Mouse (Mus musculus) MEL (cell line): ENCODE data around the gene Pomgnt1. TPM values are rescaled to one million over a fixed set of nuclear protein-coding genes. Genes with fewer than 3 reads are reported as not detected.

Source experiments
- DNase-seq: peaks from one replicate; pipeline ENCODE4 v3.0.0; 2011; ENCODE audit warnings: low read depth, low spot score
- H3K27ac ChIP-seq: 2 replicates; pipeline ENCODE4 v1.5.1; 2012; ENCODE audit warnings: low read depth, mild to moderate bottlenecking, control low read depth, low read length, moderate library complexity; ENCODE audit not compliant: control insufficient read depth
- H3K27me3 ChIP-seq, 2 experiments: fragments of 150-350 bp in 1 of 2; sonication (generic) in 1 of 2; 2 replicates each; pipeline ENCODE4 v1.6.1; 2012; ENCODE audit warnings: low read length in 2 of 2, mild to moderate bottlenecking in 2 of 2, improper control_type of control experiment in 1 of 2, moderate library complexity in 1 of 2; ENCODE audit not compliant: insufficient read depth in 2 of 2, control insufficient read depth in 1 of 2
- H3K36me3 ChIP-seq, 2 experiments: 2 replicates each; pipeline ENCODE4 v1.6.1; 2012 to 2014; ENCODE audit warnings: low read length in 2 of 2, improper control_type of control experiment in 1 of 2, inconsistent platforms in 1 of 2, mild to moderate bottlenecking in 1 of 2; ENCODE audit not compliant: insufficient read depth in 2 of 2, control insufficient read depth in 1 of 2
- H3K4me1 ChIP-seq, 2 experiments: fragments of 150-350 bp in 1 of 2; sonication (generic) in 1 of 2; 2 replicates each; pipeline ENCODE4 v1.6.1; 2012; ENCODE audit warnings: low read length in 2 of 2, improper control_type of control experiment in 1 of 2, mild to moderate bottlenecking in 1 of 2; ENCODE audit not compliant: insufficient read depth in 2 of 2, control insufficient read depth in 1 of 2
- H3K4me3 ChIP-seq, 2 experiments: fragments of 150-350 bp in 1 of 2; sonication (generic) in 1 of 2; 2 replicates each; pipeline ENCODE4 v1.5.1; 2012; ENCODE audit warnings: low read depth in 2 of 2, low read length in 2 of 2, mild to moderate bottlenecking in 2 of 2, moderate library complexity in 2 of 2, control low read depth in 1 of 2, improper control_type of control experiment in 1 of 2; ENCODE audit not compliant: control insufficient read depth in 1 of 2, insufficient read depth in 1 of 2
- H3K79me2 ChIP-seq: 2 replicates; pipeline ENCODE4 v1.6.1; 2012; ENCODE audit warnings: mild to moderate bottlenecking, low read length, moderate library complexity; ENCODE audit not compliant: control insufficient read depth, poor library complexity, insufficient read depth
- H3K9ac ChIP-seq: 2 replicates; pipeline ENCODE4 v1.6.1; 2012; ENCODE audit warnings: low read depth, mild to moderate bottlenecking, control low read depth, low read length, moderate library complexity; ENCODE audit not compliant: control insufficient read depth, poor library complexity, severe bottlenecking
- H3K9me3 ChIP-seq: fragments of 150-350 bp; sonication (generic); replicated peaks from 2 replicates; pipeline ENCODE4 v1.6.1; 2012; ENCODE audit warnings: mild to moderate bottlenecking, low read length, improper control_type of control experiment, moderate library complexity; ENCODE audit not compliant: insufficient read depth
- BHLHE40 ChIP-seq: IDR thresholded peaks from 2 replicates; pipeline ENCODE4 v1.6.1; 2012; ENCODE audit warnings: low read depth, mild to moderate bottlenecking, inconsistent platforms, low read length, improper control_type of control experiment, borderline replicate concordance
- EP300 ChIP-seq, 2 experiments: IDR thresholded peaks; 2 replicates each; pipeline ENCODE4 v1.6.1; 2011; ENCODE audit warnings: improper control_type of control experiment in 2 of 2, low read length in 2 of 2, low read depth in 1 of 2, mild to moderate bottlenecking in 1 of 2
- ETS1 ChIP-seq: IDR thresholded peaks from 2 replicates; pipeline ENCODE4 v1.6.1; 2012; ENCODE audit warnings: low read depth, mild to moderate bottlenecking, inconsistent platforms, low read length, improper control_type of control experiment, moderate library complexity
- MAFK ChIP-seq: IDR thresholded peaks from 2 replicates; pipeline ENCODE4 v1.6.1; 2011; ENCODE audit warnings: low read depth, mild to moderate bottlenecking, low read length, improper control_type of control experiment, borderline replicate concordance
- MYB ChIP-seq: IDR thresholded peaks from 2 replicates; pipeline ENCODE4 v1.6.1; 2011; ENCODE audit warnings: mild to moderate bottlenecking, low read depth, low read length, improper control_type of control experiment
- MYC ChIP-seq: IDR thresholded peaks from 2 replicates; pipeline ENCODE4 v1.6.1; 2011; ENCODE audit warnings: low read depth, mild to moderate bottlenecking, low read length, improper control_type of control experiment, moderate library complexity
- NRF1 ChIP-seq: IDR thresholded peaks from 2 replicates; pipeline ENCODE4 v1.6.1; 2014; ENCODE audit warnings: low read depth, mild to moderate bottlenecking, inconsistent platforms, low read length, improper control_type of control experiment, moderate library complexity; ENCODE audit not compliant: poor library complexity, insufficient read depth, severe bottlenecking
- POLR2A ChIP-seq, 2 experiments: IDR thresholded peaks; 2 replicates each; pipeline ENCODE4 v1.6.1; 2011 to 2012; ENCODE audit warnings: low read length in 2 of 2, mild to moderate bottlenecking in 2 of 2, control low read depth in 1 of 2, improper control_type of control experiment in 1 of 2, low read depth in 1 of 2, moderate library complexity in 1 of 2; ENCODE audit not compliant: control insufficient read depth in 1 of 2, insufficient read depth in 1 of 2, poor library complexity in 1 of 2
- POLR2AphosphoS2 ChIP-seq: IDR thresholded peaks from 2 replicates; pipeline ENCODE4 v1.6.1; 2011; ENCODE audit warnings: low read length, improper control_type of control experiment
- POLR2AphosphoS5 ChIP-seq: IDR thresholded peaks from 2 replicates; pipeline ENCODE4 v1.6.1; 2012; ENCODE audit warnings: low read depth, borderline replicate concordance, mild to moderate bottlenecking, inconsistent platforms, low read length, moderate library complexity, mixed read lengths
- RCOR1 ChIP-seq: IDR thresholded peaks from 2 replicates; pipeline ENCODE4 v1.6.1; 2012; ENCODE audit warnings: low read depth, mild to moderate bottlenecking, inconsistent platforms, low read length, improper control_type of control experiment
- TAL1 ChIP-seq: IDR thresholded peaks from 2 replicates; pipeline ENCODE4 v1.6.1; 2012; ENCODE audit warnings: mild to moderate bottlenecking, inconsistent platforms, low read length, moderate library complexity, mixed read lengths
- TCF12 ChIP-seq: IDR thresholded peaks from 2 replicates; pipeline ENCODE4 v1.6.1; 2014; ENCODE audit warnings: low read depth, mild to moderate bottlenecking, inconsistent platforms, low read length, improper control_type of control experiment, moderate library complexity
- ZKSCAN1 ChIP-seq: IDR thresholded peaks from 2 replicates; pipeline ENCODE4 v1.6.1; 2012; ENCODE audit warnings: low read depth, mild to moderate bottlenecking, inconsistent platforms, low read length, improper control_type of control experiment, moderate library complexity
- polyA plus RNA-seq, 2 experiments: library from polyadenylated mRNA; stranded (reverse) in 1 of 2; unstranded in 1 of 2; fragments of >175 nt in 1 of 2; fragments of >200 nt in 1 of 2; gene quantifications; 2 replicates each; pipeline versions ENCODE4 v1.2.1 to v1.2.4; 2012; ENCODE audit warnings: low replicate concordance in 2 of 2, low read depth in 1 of 2; ENCODE audit not compliant: insufficient read length in 2 of 2, insufficient read depth in 1 of 2, missing spikeins in 1 of 2
- total RNA-seq: library from RNA; depleted of rRNA; stranded (reverse); fragments of 300-350 nt; gene quantifications from 2 replicates; pipeline ENCODE4 v1.2.3, GENCODE M21; 2012

Gene Pomgnt1
- total and polyA plus RNA-seq, 3 experiments = 33.6 to 35.3 TPM; not detected in 1

DNA sequence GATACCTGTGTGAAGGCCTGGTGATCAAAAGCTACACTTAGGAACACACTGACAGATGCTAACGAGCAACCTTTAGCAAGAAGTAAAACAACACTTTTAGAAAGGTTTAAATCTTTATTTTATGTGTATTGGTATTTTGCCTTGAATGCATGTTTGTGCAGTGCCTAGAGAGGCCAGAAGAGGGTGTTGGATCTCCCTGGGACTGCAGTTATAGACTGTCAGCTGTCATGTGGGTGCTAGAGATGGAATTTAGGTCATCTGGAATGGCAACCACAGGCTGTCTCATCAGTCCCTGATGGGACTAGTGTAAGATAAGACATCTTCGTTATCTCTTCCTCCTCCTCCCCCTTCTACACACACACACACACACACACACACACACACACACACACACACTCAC, 74.8 kb downstream of the Pomgnt1 start (continued):
- no peak for TF ChIP-seq POLR2AphosphoS2

DNA sequence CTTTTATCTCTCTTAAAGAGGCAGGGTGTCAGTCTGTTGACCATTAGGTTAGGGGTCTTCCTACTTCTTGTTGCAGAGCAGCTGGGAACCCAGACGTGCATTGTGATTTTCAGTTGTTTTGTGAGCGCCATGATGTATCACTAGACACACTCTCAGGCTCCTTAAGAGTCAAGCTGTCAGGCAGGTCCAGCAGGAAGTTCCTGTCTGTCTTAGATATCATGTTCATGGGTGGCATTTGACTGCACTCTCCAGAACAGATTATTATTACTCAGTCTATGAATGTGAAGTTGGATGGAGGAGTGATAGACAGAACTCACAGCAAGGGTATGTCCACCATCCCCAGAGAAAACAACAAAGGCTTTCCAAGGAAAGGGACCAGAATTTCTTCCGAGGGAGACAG, 80.8 kb downstream of the Pomgnt1 start:
- H3K79me2 ChIP-seq = no peaks in the 10 kb centered on the region
- no peak overlapping the region for H3K4me3 ChIP-seq
- H3K36me3 ChIP-seq = no peaks in the 10 kb centered on the region
- H3K27ac ChIP-seq = no peak overlapping the region
- no peak overlapping the region for H3K9ac ChIP-seq
- no peaks in the 10 kb centered on the region; a peak in 1 of 4 replicates for H3K4me1 ChIP-seq
- H3K27me3 ChIP-seq = no peaks in the 10 kb centered on the region
- H3K9me3 ChIP-seq = no peaks in the 10 kb centered on the region
- peak; percentile 22 for DNase-seq
- TF ChIP-seq TAL1 (no peak), RCOR1 (no peak), BHLHE40 (no peak), TCF12 (no peak), ZKSCAN1 (no peak), EP300 (IDR thresholded peaks at IDR 0.05; ENCODE audit: low read depth in 1 of 2, low read length in 2 of 2) (no peak), MAFK (no peak), POLR2AphosphoS5 (no peak), MYC (no peak)
- TF ChIP-seq, all 39 proteins: peak for 0

DNA sequence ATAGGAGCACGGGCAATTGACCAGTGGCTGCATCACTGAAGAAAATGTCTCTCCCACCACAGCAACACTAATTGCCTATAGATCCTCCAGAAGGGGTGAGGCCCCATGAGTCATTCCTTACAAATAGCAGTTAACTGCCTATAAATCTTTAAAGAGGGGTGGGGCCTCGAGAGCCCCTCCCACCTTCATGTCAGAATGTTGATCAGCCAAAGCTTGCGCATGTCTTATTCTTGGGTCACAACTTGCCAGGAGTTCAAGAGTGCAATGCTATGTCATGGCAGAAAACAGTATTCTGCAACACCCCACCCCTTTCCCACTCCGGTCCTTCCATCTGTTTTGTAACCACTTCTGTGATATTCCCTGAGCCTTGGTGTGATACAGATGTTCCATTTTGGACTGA, 82.9 kb downstream of the Pomgnt1 start:
- Histone ChIP-seq H3K27ac (no peak overlapping the region), H3K9ac (no peak overlapping the region), H3K36me3 (no peaks in the 10 kb centered on the region), H3K79me2 (no peaks in the 10 kb centered on the region), H3K27me3 (no peaks in the 10 kb centered on the region), H3K9me3 (no peaks in the 10 kb centered on the region), H3K4me3 (no peak overlapping the region), H3K4me1 (no peaks in the 10 kb centered on the region; a peak in 1 of 4 replicates)
- TF ChIP-seq POLR2A (IDR thresholded peaks at IDR 0.05; ENCODE audit: control insufficient read depth in 1 of 2, insufficient read depth in 1 of 2, low read depth in 1 of 2, low read length in 2 of 2, poor library complexity in 1 of 2) = no peak
- no peak for TF ChIP-seq NRF1
- TF ChIP-seq MYB = no peak
- no peak for TF ChIP-seq ETS1
- TF ChIP-seq RCOR1 = no peak
- no peak for DNase-seq
